Mouse (Mus musculus) myocyte (in vitro differentiated cells): ENCODE data around the gene Fam193b. TPM values are rescaled to one million over a fixed set of nuclear protein-coding genes. Genes with fewer than 3 reads are reported as not detected.

ENCODE experiments used
- H3K27me3 ChIP-seq: one replicate; pipeline ENCODE4 v1.6.1; 2011; ENCODE audit not compliant: control insufficient read depth, insufficient read depth, insufficient read length
- H3K36me3 ChIP-seq: one replicate; pipeline ENCODE4 v1.6.1; 2011; ENCODE audit not compliant: control insufficient read depth, insufficient read depth
- H3K4me2 ChIP-seq: one replicate; pipeline ENCODE4 v1.6.1; 2011; ENCODE audit warnings: low read depth, control low read depth
- H3K4me3 ChIP-seq: one replicate; pipeline ENCODE4 v1.5.1; 2011; ENCODE audit warnings: mild to moderate bottlenecking, control low read depth, moderate library complexity
- H3K79me2 ChIP-seq: one replicate; pipeline ENCODE4 v1.6.1; 2011; ENCODE audit not compliant: control insufficient read depth, insufficient read depth
- H3ac ChIP-seq: one replicate; pipeline ENCODE4 v1.6.1; 2011; ENCODE audit not compliant: control insufficient read depth, insufficient read length
- MAX ChIP-seq: IDR thresholded peaks from one replicate; pipeline ENCODE4 v1.6.1; 2011; ENCODE audit warnings: low read depth, mild to moderate bottlenecking, control low read depth
- MYOD1 ChIP-seq, 3 experiments: IDR thresholded peaks; one replicate each; pipeline ENCODE4 v1.6.1; 2011; ENCODE audit warnings: control low read depth in 2 of 3, low read depth in 2 of 3, mild to moderate bottlenecking in 2 of 3, moderate library complexity in 1 of 3; ENCODE audit not compliant: insufficient read length in 2 of 3, control insufficient read depth in 1 of 3
- MYOG ChIP-seq, 3 experiments: IDR thresholded peaks; one replicate each; pipeline ENCODE4 v1.6.1; 2011; ENCODE audit warnings: control low read depth in 2 of 3, low read depth in 2 of 3, mild to moderate bottlenecking in 2 of 3; ENCODE audit not compliant: insufficient read length in 2 of 3, control insufficient read depth in 1 of 3, insufficient read depth in 1 of 3
- POLR2AphosphoS2 ChIP-seq: IDR thresholded peaks from one replicate; pipeline ENCODE4 v1.6.1; 2011; ENCODE audit warnings: low read depth, control low read depth; ENCODE audit not compliant: insufficient read length
- SRF ChIP-seq: IDR thresholded peaks from one replicate; pipeline ENCODE4 v1.6.1; 2011; ENCODE audit warnings: low read depth; ENCODE audit not compliant: control insufficient read depth, insufficient read length
- USF1 ChIP-seq: IDR thresholded peaks from one replicate; pipeline ENCODE4 v1.6.1; 2011; ENCODE audit warnings: low read depth, mild to moderate bottlenecking, control low read depth, moderate library complexity
- polyA plus RNA-seq: library from polyadenylated mRNA; unstranded; fragments of >200 nt; fragmentation: generic; extraction: Trizol; gene quantifications from one replicate; pipeline ENCODE4 v1.2.1, GENCODE M21; 2012; ENCODE audit warnings: missing spikeins

Gene Fam193b
- polyA plus RNA-seq, 1 experiment: 13.5 TPM

DNA sequence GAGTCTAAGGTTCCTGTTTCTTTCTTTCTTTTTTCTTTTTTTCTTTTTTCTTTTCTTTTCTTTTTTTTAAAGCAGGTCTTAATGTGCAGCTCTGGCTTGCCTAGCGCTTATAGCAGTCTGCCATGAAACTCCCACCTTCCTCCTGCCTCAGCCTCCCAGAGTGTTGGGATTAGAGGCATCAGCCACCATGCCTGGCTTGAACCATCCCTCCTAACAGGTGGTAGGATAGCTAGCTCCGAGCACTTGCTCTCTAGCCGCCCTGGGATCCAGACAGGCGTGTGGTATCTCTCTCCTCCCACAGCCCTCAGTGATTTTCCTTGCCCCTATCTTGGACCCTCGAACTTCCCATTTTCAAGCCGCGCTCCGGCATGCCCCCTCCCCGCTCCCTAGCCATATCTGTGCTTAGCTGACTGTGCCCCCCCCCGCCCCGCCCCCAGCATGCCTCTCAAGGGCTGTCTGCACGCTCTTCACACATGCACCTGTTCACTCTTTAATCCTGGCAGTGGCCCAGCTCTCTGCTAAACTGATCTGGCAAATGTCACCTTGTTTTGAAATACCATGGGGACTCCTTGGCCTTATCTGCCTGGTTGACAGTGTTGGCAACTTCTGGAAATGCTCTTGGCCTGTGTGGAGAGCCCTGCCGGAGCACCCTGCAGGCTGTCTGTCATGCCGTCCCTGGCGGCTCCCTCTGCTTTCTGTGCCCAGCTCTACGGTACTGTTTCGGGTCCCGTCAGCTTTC is 75.9 kb downstream of the Fam193b start:
- peaks cover 8% of the 10 kb centered on the region for H3K36me3 ChIP-seq
- H3K4me2 ChIP-seq: no peak overlapping the region
- no peak overlapping the region for H3K4me3 ChIP-seq
- no peaks in the 10 kb centered on the region for H3K27me3 ChIP-seq
- H3ac ChIP-seq: no peak overlapping the region
- TF ChIP-seq MYOG (IDR thresholded peaks at IDR 0.05; ENCODE audit: control insufficient read depth in 1 of 3, insufficient read depth in 1 of 3, insufficient read length in 2 of 3, low read depth in 2 of 3) (peak in 2 of 3 experiments; percentile 35 to 51), USF1 (no peak), MYOD1 (IDR thresholded peaks at IDR 0.05; ENCODE audit: control insufficient read depth in 1 of 3, insufficient read length in 2 of 3, low read depth in 2 of 3) (peak in 2 of 3 experiments; percentile 79 to 80), POLR2AphosphoS2 (peak; percentile 54), SRF (no peak)
- H3K79me2 ChIP-seq: no peaks in the 10 kb centered on the region

GRCm38 (mm10) chr13:55494257-55494656 is 76.7 kb downstream of the Fam193b start:
- Histone ChIP-seq H3K4me2 (no peak overlapping the region), H3K36me3 (peaks cover 4% of the 10 kb centered on the region), H3K27me3 (no peaks in the 10 kb centered on the region), H3K79me2 (no peaks in the 10 kb centered on the region), H3ac (no peak overlapping the region), H3K4me3 (no peak overlapping the region)
- TF ChIP-seq POLR2AphosphoS2 (peak; percentile 53), MAX (no peak)

Other genes with a start within 250 kb of the Fam193b start
- 59.8 TPM for gene Rab24, start 249.2 kb downstream of the Fam193b start, polyA plus RNA-seq
- 17.0 TPM for gene Mxd3, start 241.3 kb downstream of the Fam193b start, polyA plus RNA-seq
- gene Lman2, start 208.3 kb downstream of the Fam193b start, polyA plus RNA-seq: 84.7 TPM
- 2.3 TPM for gene Rgs14, start 201.4 kb downstream of the Fam193b start, polyA plus RNA-seq
- gene Slc34a1, start 172.9 kb downstream of the Fam193b start, polyA plus RNA-seq: 0.04 TPM
- not detected for gene Pfn3, start 155.9 kb downstream of the Fam193b start, polyA plus RNA-seq
- not detected for gene F12, start 144.3 kb downstream of the Fam193b start, polyA plus RNA-seq
- 29.1 TPM for gene Grk6, start 126.0 kb downstream of the Fam193b start, polyA plus RNA-seq
- 5.1 TPM for gene Prr7, start 106.9 kb downstream of the Fam193b start, polyA plus RNA-seq
- 165 TPM for gene Dbn1, start 83.0 kb downstream of the Fam193b start, polyA plus RNA-seq
- 553 TPM for gene Pdlim7, start 57.4 kb downstream of the Fam193b start, polyA plus RNA-seq
- gene Dok3, start 41.8 kb downstream of the Fam193b start, polyA plus RNA-seq: 1.00 TPM
- 33.3 TPM for gene Ddx41, start 34.5 kb downstream of the Fam193b start, polyA plus RNA-seq
- gene Tmed9, start 2.6 kb upstream of the Fam193b start, polyA plus RNA-seq: 200 TPM
- gene B4galt7, start 28.8 kb upstream of the Fam193b start, polyA plus RNA-seq: 23.1 TPM
- gene Caml, start 51.9 kb upstream of the Fam193b start, polyA plus RNA-seq: 27.8 TPM
- gene Ddx46, start 63.9 kb upstream of the Fam193b start, polyA plus RNA-seq: 8.7 TPM
- 18.2 TPM for gene B230219D22Rik, start 122.0 kb upstream of the Fam193b start, polyA plus RNA-seq
- gene Txndc15, start 143.5 kb upstream of the Fam193b start, polyA plus RNA-seq: 41.7 TPM
- gene Pcbd2, start 156.2 kb upstream of the Fam193b start, polyA plus RNA-seq: 57.4 TPM
- 0.14 TPM for gene Catsper3, start 213.4 kb upstream of the Fam193b start, polyA plus RNA-seq